Mouse (Mus musculus) kidney, adult 11 months (tissue): ENCODE results near the gene Cnst.
A peak's percentile ranks its signal among the peaks of the same experiment; 100 is the strongest.

ENCODE experiments used
- DNase-seq: peaks from one replicate; pipeline ENCODE4 v3.0.0; 2022

Gene Cnst

DNA sequence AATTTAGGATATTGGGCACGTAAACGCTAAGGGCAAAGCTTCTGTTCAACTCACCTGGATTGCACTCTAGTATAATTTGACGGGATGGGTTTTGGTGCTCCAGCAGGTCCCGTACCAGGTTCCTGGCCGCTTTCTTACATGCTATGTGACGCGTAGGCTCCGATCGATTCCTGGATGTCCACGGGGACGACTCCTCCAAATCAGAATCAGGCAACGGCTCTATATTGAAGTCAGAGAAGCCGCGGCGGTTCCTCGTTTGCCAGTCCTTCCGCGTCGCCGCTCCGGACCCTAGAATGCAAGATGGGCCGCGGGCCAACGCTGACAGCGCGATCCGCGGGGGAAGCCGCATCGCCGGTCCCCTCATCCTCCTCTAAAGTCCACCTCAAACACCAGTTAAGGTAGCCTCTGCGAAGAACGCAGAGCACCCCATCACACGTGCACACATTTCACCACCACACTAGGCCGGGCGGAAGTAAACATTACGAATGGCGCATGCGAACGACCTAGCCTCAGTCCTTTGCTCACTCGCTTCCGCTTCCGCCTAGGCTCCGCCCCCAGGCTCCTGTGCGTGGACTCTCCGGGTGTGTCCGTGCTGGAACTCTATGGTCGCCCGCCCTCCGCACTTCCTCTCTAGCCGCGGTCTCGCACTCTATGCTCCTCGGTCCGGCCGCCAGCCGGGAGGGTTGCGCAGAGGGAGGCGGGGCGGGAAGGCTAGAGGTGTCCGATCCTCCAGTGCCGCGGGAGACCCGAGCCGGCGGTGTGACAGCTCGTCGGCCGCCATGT is at the start of gene Cnst, which contains the start of gene Tfb2m:
Cnst (plus strand) TSS at position 603 of the 783 bp plus-strand sequence.
Tfb2m (minus strand) TSS at position 500 of the 783 bp plus-strand sequence.
- peak; percentile 99 for DNase-seq

DNA sequence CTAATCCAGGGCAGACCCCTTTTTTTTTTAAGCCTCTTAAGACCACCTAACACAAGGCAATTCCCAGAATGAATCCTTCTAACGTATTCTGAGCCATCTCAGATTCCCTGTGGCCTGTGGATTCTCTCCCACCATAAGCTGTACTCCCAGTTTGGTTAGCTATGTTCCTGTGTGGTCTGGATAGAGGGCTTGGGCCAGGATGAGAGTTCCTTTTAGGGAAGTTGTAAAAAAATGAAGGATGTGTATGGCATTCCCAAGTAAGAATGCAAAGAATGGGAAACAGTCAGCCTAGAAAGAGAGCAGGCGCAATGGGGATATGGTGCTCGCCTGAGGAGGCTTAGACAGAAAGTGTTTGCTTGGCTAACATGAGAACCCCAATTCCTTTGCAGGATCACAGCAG is 46.9 kb upstream of the Cnst start:
- no peak for DNase-seq

DNA sequence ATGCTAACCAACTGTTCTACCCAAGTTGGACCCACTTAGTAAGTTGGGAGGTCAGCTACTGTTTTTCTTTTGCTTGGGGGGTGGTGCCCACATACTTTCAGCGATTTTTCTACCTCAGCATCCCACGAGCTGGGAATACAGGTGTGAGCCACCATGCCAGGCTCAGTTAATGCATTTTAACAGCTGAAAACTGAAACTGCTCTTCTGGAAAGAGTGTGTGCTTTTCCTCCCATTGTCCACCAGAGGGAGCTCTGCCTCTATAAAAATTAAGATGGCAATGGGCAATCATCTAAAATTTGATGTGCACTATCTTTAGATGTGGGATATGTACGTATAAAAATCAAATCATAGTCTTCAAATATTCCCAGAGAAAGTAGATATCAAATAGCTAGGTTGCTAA is 43.6 kb upstream of the Cnst start:
- no peak for DNase-seq

DNA sequence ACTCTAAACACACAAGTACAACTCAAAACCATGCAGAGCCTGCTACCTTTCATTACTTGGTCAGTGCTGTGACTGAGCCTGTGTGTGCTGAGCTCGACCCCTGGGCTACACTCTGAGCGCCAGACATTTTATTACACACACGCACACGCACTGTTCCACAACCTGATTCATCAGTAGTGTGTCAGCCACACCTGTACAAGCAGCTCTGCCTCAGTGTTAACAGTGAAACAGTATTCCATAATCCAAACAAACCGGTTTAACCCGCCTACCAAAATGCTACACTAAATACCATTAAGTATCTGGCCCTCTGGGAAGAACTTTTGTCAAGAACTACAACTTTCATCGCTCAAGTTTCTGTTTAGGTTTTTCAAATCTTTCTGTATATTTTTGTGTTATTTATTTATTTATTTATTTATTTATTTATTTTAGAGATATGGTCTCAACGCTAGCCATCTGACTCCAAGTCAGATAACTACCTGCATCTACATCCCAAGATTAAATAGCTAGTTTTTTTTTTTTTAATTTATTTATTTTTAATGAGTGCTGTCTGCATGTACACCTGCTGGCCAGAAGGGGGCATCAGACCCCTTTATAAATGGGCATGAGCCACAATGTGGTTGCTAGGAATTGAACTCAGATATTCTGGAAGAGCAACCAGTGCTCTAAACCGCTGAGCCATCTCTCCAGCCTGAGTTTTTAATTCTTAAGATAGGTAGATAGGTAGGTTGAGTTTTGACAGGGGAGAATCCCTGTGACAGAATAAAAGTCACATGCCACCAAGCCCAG is 39.4 kb upstream of the Cnst start:
- DNase-seq = no peak

DNA sequence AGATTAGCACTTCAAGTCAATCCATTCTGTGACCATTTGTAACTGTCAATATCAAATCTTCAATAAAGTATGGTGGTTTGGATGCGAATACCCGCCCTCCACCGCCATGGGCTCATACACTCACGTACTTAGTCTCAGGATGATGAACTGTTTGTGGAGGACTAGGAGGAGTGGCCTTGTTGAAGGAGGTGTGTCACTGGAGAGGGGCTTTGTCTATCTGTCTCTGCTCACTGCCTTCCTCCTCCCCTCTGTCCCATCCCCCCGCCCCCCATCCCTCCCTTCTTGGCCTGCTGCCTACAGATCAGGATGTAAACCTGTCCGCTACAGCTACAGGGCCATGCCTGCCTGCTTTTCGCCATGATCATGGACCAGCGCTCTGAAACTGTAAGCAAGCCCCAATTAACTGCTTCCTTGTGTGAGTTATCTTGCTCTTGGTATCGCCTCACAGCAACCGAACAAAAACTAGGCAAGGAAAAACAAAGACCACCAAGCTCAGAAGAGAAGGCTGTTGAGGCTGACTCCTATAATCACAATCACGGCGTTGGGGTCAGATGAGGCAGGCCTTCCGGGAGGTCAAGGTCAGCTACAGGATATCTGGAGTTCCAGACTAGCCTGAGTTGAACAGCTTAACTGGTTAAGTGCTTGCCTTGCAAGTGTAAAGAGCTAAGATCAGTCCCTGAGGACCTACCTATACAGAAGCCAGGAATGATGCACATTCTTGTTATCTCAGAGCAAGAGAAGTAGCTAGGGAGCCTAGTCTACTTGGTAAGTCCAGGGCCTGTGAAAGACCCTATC is 35.4 kb upstream of the Cnst start:
- no peak for DNase-seq

DNA sequence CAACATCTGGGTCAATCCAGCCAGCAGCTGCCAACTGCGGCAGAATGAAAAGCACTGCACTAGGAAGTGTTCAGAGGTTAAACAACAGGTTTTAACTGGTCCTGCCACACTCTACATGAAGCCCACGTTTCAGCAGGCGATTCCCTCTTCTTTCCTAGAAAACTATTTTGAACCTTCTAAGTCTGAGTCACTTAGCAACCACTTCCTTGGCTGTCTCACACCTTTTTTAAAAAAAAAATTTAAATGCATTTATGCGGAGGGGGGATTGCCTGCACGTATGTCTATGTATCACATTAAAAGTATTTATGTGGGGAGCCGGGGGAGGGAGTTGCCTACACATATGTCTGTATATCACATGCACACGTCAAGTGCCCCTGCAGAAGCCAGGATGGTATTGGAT is 34.3 kb upstream of the Cnst start:
- DNase-seq = no peak

DNA sequence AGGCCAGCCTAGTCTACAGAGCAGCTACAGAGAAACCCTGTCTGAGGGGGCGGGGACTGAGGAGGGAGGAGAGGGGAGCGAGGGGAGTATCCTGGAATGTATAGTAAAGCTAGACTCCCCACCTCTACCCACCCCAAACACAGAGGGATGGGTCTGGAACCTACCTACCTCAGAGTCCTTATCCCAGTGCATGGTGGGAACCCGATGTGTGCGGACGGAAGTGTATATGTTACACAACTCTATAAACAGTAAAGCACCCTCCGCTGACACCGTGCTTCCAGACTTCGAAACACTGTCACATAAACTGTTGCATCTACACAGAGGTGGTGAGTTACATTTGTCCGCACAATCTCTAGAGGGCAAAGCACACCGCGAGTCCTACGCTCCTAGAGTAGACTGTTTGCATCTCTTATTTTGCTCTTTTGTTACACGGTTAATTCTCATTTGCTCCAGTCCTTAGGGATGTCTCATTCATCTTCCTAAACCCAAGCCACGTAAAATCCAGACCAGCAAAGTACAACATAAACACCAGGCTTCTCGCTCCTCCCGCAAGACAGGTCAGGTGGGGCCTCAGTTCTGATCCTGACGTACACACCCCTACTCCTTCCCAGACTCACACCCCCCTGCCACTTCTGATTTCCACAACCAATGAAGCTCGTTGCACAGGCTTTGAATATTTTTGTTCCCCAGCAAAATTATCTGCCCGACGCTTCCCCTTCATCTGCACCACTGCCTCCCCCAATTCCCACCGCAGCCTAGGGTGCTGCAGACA is 29.0 kb upstream of the Cnst start:
- peak; percentile 13 for DNase-seq

DNA sequence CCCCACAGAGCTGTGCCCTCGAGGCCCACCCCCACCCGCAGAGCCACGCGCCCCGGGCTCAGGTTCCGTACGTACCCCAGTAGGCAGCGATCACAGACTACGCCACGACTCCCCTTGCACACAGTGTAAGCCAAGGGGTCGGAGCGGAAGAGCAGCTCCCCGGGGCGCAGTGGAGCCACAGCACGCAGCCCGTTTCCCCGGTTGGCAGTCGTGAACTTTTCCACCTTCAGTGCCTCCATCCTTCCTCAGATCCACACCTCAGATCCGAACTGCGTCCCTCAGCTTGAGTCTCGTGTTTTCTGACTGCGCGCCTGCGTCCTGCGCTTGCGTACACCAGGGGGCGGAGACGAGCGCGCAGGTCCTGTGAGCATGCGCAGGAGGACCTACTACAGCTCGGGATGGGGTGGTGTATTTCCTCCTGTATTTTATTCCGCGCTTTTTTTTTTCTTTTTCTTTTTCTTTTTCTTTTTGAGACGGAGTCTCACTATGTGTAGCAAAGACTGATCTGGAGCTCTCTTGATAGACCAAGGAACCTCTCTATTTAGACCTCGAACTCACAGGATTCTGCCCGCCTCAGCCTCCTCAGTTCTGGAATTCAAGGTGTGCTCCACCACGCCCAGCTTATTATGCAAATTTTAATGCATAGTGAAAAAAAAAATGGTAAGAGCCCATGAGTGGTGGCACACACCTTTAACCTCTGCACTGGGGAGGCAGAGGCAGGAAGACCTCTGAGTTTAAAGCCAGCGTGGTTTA is 28.3 kb upstream of the Cnst start, which contains the start of gene Smyd3:
Smyd3 (minus strand) TSS at position 329 of the 753 bp plus-strand sequence.
- DNase-seq = peak; percentile 76

DNA sequence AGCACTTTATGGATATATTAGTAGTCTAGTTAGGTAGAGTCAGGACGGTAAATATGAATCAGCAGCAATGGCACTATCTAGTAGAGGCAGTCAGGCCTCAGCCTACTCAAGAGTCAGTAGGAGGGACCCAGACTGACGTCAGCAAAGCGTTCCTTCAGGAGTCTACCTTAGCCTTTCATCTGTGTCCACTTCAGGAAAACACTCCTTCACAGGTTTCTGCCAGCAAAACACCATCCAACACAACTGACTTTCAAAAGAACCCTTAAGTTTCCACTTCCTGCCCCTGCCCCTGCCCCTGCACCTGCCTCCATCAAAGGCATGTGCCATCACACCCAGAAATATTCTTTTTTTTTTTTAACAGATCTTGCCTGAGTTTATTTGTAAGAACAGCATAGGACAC is 26.3 kb upstream of the Cnst start:
- DNase-seq = no peak

DNA sequence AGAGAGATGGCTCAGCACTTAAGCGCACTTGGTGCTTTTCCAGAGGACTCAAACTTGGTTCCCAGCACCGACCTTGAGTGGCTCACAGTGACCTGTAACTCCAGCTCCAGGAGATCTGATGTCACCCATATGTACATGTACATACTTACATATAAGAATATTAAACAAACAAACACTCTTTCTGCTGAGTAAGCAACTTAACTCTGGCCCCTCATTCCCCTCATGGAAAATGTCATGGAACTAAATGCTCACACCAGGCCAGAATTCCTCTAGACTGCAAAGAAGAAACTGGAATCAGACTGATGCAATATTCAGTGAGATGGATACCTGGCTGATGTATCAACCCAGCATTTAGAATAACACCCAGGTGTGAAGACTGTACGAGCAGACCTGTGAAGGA is 7.1 kb upstream of the Cnst start:
- DNase-seq = no peak

DNA sequence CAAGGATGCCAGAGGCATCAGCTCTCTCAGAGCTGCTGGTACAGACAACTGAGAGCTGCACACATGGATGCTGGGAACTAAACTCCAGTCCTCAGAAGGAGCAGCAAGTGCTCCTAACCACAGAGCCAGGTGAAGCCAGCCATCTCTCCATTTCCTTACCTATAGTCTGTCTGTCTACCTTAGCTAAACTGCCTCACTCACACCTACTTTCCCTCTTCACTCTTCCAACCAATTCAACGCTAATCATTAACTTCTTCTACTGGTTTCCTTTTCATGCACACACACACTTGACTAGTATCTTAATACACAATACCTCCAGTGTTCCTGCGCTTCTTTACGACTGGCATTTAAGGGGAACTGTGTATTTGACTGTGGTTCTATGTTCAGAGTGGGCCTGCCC is 6.3 kb upstream of the Cnst start:
- no peak for DNase-seq

DNA sequence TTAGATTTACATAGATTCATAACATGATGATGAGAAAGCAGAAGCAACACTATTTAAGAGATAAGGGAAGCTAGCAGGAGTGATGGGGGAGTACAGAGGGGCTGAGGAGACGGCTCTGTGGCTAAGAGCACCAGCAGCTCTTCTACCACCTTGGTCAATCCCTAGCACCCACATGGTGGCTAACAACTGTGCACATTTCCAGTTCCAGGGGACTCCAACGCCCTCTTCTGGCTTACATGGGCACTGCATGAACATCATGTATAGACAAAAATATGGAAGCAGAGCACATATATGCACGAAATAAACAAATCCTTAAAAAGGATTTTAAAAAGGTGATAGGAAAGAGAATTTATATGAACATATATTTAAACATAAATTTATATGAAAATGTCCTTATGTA is 4.7 kb upstream of the Cnst start:
- no peak for DNase-seq

DNA sequence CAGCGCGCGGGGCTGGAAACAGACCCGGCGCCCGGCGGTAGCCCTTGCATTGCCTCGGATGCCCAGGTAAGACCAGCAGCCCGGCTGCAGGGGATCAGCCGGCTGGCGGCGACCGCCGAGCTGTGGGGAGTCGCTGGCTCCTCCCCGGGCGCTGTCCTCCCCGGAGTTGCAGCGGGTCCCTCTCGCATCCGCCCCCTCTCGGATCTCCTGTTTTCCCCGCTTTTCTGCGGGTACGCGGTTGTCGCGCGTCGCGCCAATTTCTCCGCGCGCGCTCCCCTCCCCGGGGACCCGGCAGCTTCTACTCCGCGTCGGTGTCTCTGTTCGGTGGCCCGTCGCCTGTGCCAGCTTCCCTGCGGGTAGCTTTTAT is 364 bp downstream of the Cnst start:
- no peak for DNase-seq

DNA sequence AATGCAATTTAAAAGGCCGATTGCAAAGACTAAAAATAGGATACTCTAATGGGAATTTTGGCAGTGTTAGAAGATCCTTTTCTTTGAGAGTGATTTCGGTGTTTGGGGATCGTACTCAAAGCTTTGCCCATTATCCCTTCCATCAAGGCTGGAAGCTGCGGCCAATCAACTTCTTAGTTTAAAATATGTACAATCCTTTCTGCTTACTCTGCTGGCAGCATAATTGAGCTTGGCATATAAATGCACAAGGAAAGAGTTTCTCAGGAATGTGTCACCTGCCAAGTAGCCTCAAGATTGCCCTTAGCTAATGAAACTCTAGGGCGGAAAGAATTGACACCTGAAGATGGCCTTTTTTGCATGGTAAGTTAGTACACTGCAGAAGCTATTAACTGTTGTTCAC is 1.0 kb downstream of the Cnst start:
- DNase-seq = peak; percentile 14

DNA sequence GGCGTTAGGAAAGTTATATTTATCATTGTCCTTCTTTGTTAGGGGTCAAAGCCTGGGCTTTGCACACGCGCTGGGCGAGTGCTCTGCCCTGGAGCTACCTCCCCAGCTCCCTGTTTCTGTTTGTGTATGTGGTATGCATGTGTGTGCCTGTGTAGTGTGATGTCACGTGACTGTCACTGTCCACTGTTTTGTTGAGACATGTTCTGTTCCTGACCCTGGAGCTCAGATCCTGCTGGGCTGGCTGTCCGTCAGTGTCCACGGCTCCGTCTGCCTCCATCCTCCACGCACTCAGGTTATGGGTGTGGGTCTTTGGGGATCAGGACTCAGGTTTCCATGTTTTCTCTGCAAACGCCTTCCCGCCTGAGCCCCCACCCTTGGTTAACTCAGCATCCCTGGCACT is 2.0 kb downstream of the Cnst start:
- DNase-seq = peak; percentile 15

DNA sequence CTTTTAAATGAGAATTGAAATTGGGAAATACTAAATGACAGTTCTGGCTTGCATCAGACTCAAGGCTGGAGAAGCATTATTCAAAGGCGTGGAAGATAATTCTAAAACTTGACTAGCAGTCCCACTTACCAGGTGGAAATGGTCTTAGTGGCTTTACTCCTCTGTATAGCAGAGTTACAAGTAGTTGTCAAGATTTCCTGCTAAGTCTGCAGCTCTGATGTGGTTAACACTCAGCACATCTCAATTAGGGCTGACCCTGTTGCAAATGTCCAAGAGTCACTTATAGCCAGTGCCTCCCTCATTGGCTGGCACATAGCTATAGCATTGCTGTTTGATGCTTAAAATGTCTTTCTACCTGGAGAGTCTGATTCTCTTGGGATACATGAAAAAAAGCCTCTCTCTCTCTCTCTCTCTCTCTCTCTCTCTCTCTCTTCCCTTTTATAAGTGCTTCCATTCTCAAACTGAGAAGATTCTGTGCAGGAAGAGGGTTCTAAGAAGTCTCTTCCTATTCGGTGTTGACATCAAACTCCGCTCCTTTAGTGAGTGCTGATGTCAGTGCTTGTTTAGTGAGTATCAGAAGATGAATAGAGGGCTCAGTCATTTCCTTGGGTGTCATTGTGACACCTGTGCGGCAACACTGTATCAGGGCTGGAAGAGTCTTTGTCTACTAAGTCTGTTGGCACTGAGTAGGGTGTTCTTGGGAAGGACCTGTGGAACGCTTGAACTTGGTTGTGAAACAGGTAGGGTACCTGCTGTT is 3.0 kb downstream of the Cnst start:
- DNase-seq = no peak

DNA sequence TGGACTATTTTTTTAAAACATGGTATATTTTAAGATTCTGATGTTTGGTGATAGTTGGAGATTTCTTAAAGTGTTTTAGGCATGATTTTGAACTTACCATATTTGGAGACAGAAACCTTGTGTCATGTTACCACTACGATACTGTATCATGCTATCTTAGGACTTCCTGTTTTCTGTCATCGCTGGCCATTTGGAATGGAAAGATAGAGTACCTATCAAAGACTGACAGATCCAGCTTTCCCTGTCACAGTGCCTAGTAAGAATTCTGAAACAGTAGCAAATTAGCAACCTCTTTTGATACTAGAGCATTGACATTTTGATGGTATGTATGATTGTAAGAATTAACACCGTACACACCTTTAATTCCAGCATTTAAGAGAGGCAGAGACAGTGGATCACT is 5.2 kb downstream of the Cnst start:
- no peak for DNase-seq

DNA sequence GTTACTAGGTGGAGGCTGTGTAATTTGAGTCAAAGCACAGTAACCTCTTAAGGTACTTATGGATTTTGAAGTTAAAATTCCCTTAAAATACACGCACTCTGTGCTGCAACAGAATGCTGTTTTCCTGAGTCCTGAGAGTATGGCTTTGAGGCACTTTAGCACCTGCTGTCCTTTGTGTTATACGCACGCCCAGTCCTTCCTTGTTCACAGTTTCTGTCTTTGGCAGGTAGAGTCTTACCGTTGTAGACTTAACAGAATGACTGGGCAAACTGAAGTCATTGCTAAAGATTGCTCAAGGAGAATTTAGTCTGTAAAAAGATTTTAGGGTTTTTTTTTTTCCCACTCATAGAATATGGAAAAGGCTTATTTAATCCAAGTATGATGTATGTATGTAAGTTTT is 5.8 kb downstream of the Cnst start:
- no peak for DNase-seq

DNA sequence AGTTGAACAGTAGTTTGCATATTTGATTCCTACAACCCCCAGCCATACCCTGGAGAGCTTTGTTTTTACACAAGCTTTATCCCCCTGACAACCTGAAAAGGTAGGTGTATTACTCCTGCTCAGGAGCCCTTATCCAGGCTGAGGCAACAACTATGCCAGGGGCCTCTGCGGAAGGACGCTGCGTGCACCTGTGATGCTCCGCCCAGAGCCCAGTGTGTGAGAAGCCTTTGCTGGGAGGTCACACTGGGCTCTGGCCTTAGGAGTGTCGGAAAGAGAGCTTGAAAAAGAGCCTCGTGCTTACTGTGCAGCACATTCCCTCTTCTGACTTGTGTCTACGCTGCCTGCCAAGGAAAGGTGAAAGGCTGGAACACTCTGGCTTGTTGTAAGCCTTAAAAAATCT is 6.6 kb downstream of the Cnst start:
- no peak for DNase-seq

DNA sequence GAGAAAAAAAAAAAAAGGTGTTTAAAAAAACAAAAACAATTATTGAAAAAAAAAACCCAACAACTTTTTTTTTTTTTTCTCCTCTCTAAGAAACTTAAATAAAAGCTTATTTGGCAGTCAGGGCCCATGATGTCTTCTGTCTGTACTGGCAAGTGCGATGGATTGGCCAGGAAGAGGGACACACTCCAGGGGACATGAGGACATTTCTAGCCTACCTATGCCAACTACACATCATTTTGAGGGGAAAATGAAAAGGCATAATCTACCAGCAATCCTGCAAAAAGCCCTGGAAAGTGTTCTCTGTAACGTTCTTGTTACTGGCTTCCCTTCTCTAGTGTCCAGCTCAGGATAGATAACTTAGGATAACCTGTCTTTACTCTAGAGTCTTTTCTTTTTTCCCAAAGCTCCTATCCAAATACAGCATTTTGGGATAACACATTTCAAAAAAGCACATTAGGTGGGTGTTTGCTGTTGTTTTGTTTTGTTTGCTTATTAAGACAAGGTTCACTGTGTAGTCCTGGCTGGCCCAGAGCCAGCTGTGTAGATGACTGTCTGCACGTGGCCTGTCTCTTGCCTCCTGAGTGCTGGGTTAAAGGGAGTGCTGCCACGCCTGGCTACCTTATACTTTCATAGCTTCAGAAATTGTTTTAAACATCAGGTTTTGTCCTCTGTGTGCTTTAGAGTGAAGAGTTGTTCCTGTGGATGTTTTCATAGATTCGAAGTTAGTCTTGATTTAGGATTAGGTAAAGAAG is 7.2 kb downstream of the Cnst start:
- DNase-seq = peak; percentile 25
